ENCODE assay signal across 8 mouse cellular contexts in genomic region chr2:157068701-157069354, GRCm38 (mm10). TPM values are rescaled to one million over a fixed set of nuclear protein-coding genes. Genes with fewer than 3 reads are reported as not detected.
DNase-seq lines count a peak whose midpoint lies in the region; ATAC-seq lines count a peak whose summit lies in the region.

No protein-coding gene starts in this region.

- WGBS in kidney, embryonic 14.5 days, result 68% methylated on average over 14 of the region's 14 CpGs
- 57% methylated on average over 14 of the region's 14 CpGs for WGBS in forebrain, embryonic 14.5 days
- WGBS in midbrain, embryonic 12.5 days, result 66% methylated on average over 14 of the region's 14 CpGs

- no peak overlapping the region for H3K4me2 ChIP-seq in kidney, embryonic 14.5 days (replicated peaks; ENCODE audit: low read depth, low read length)
- no peak overlapping the region for H3K4me2 ChIP-seq in forebrain, embryonic 14.5 days (ENCODE audit: low read length)
- H3K4me2 ChIP-seq in midbrain, embryonic 12.5 days (replicated peaks), result 0 out of 2 replicates have a peak overlapping the region, but pooled peaks have one; percentile 9

- H3K27ac ChIP-seq in kidney, embryonic 14.5 days (ENCODE audit: low read depth, low read length), result peak overlapping the region; percentile 45; the same call in 1 of the 2 replicates
- H3K27ac ChIP-seq in forebrain, embryonic 14.5 days (ENCODE audit: low read depth, low read length), result peak overlapping the region; percentile 66; the same call in 1 of the 2 replicates
- peak overlapping the region; percentile 71 for H3K27ac ChIP-seq in midbrain, embryonic 12.5 days (replicated peaks)

- H3K9ac ChIP-seq in kidney, embryonic 14.5 days (ENCODE audit: low read depth, low read length), result no peak overlapping the region
- H3K9ac ChIP-seq in forebrain, embryonic 14.5 days (ENCODE audit: low read length), result peak overlapping the region; percentile 35
- peak overlapping the region; percentile 34; the same call in 1 of the 2 replicates for H3K9ac ChIP-seq in midbrain, embryonic 12.5 days (replicated peaks)

- H3K36me3 ChIP-seq in kidney, embryonic 14.5 days (ENCODE audit: control insufficient read depth, insufficient read depth, low read length), result peaks cover 13% of the 10 kb centered on the region; the same call in 1 of the 2 replicates
- peaks cover 14% of the 10 kb centered on the region; the same call in 1 of the 2 replicates for H3K36me3 ChIP-seq in forebrain, embryonic 14.5 days (ENCODE audit: control insufficient read depth, insufficient read depth, low read length)
- H3K36me3 ChIP-seq in midbrain, embryonic 12.5 days, result peaks cover 15% of the 10 kb centered on the region

- H3K9me3 ChIP-seq in kidney, embryonic 14.5 days (ENCODE audit: control insufficient read depth, low read length), result no peaks in the 10 kb centered on the region
- no peaks in the 10 kb centered on the region for H3K9me3 ChIP-seq in forebrain, embryonic 14.5 days (replicated peaks; ENCODE audit: control insufficient read depth, low read length)
- no peaks in the 10 kb centered on the region for H3K9me3 ChIP-seq in midbrain, embryonic 12.5 days

- DNase-seq in kidney, adult 8-10 months, result no peak
- DNase-seq in cerebellum, adult 8-10 months, result peak; percentile 65
- no peak for DNase-seq in forebrain, embryonic 14.5 days (ENCODE audit: low spot score)
- DNase-seq in layer of hippocampus, postnatal 36 days, result no peak
- no peak for DNase-seq in frontal cortex, postnatal 10 days (ENCODE audit: low spot score in 2 of 2)
- no peak for DNase-seq in retina, postnatal 1 day

- ATAC-seq in kidney, embryonic 14.5 days (ENCODE audit: low FRiP score, low TSS enrichment), result no peak
- ATAC-seq in forebrain, embryonic 14.5 days, result no peak
- no peak for ATAC-seq in midbrain, embryonic 12.5 days (ENCODE audit: low FRiP score, low read depth)

- no peak overlapping the region for H3K4me3 ChIP-seq in kidney, embryonic 14.5 days (ENCODE audit: low read length)
- no peak overlapping the region for H3K4me3 ChIP-seq in forebrain, embryonic 14.5 days (ENCODE audit: low read depth, low read length)
- no peak overlapping the region for H3K4me3 ChIP-seq in midbrain, embryonic 12.5 days

- no peaks in the 10 kb centered on the region for H3K27me3 ChIP-seq in kidney, embryonic 14.5 days (ENCODE audit: control insufficient read depth, insufficient read depth, low read length)
- no peaks in the 10 kb centered on the region for H3K27me3 ChIP-seq in forebrain, embryonic 14.5 days (replicated peaks; ENCODE audit: control insufficient read depth, insufficient read depth, low read length)
- no peaks in the 10 kb centered on the region for H3K27me3 ChIP-seq in midbrain, embryonic 12.5 days

- peaks cover 64% of the 10 kb centered on the region for H3K4me1 ChIP-seq in kidney, embryonic 14.5 days (ENCODE audit: control insufficient read depth, insufficient read depth, low read length)
- peaks cover 48% of the 10 kb centered on the region for H3K4me1 ChIP-seq in forebrain, embryonic 14.5 days (ENCODE audit: control insufficient read depth, insufficient read depth, low read length)
- H3K4me1 ChIP-seq in midbrain, embryonic 12.5 days, result peaks cover 86% of the 10 kb centered on the region

RNA-seq across cellular contexts. Expression of gene Soga1, which starts 10.2 kb away (rescaled TPM):
- 6.3 and 6.4 TPM in 2 replicates for polyA plus RNA-seq in kidney, embryonic 14.5 days (2014; fragmentation: Nextera tagmentation; extraction: Ambion mirVana)
- 5.9 and 8.1 TPM in 2 replicates for polyA plus RNA-seq in forebrain, embryonic 14.5 days (2014; fragmentation: Nextera tagmentation; extraction: Ambion mirVana)
- polyA plus RNA-seq in midbrain, embryonic 12.5 days (2016; fragmentation: Nextera tagmentation; extraction: Ambion mirVana), result 6.9 and 7.3 TPM in 2 replicates
- total RNA-seq in layer of hippocampus, postnatal 36 days (2021), result 10 to 100 TPM; 37.4 to 37.6 TPM

RNA-seq across cellular contexts. Expression of gene Tldc2, which starts 18.0 kb away (rescaled TPM):
- 0.38 TPM in 1 of 2 replicates, not detected in the other for polyA plus RNA-seq in kidney, embryonic 14.5 days (2014; fragmentation: Nextera tagmentation; extraction: Ambion mirVana)
- polyA plus RNA-seq in forebrain, embryonic 14.5 days (2014; fragmentation: Nextera tagmentation; extraction: Ambion mirVana), result not detected in 2 replicates
- polyA plus RNA-seq in midbrain, embryonic 12.5 days (2016; fragmentation: Nextera tagmentation; extraction: Ambion mirVana), result not detected in 2 replicates
- not detected for total RNA-seq in layer of hippocampus, postnatal 36 days (2021)
